Mouse (Mus musculus): Measurements from ENCODE around the gene Snx1.

DNA sequence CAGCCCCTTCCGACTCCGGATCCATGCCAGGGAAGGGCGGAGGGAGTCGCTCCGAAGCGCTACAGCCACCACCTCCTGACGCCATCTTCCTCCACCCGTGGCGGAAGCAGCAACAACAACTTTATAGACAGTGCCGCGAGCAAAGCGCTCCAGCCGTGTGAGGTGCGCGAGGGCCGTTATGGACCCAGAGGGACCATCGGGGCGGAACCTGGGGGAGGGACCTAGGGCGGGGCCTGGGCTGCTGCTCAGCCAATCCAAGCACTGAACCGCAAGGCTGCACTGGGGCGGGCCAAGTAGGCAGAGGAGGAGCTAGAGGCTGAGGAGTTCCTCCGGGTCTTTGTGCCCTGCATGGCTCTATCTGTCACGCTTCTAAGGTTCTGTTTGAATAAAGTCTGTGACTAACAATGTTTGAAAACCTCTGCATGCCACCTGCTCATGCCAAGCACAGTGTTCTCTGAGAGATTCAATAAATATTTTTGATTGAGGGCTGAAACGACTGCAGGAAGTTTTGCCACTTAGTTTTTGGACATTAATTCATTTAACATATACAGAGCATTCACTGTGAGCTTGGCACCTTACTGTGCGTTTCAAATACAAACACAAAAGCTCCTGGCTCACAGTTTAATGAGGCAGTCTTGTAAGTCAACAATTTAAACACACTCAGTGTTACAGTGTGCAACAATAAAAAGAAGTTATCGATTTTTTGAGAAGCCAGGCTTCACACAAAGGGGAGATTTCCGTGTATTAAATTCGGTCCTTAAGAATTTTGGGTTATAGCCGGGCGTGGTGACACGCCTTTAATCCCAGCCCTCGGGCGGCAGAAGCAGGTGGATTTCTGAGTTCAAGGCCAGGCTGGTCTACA, 1.5 kb downstream of the Snx1 start:
- TF ChIP-seq POLR2A (IDR thresholded peaks at IDR 0.05; ENCODE audit: low read depth, low read length) (peak; percentile 95), CTCF (IDR thresholded peaks at IDR 0.05; ENCODE audit: borderline replicate concordance, insufficient read depth, low read length) (no peak)
